Mouse (Mus musculus) limb, embryonic 12.5 days (tissue): ENCODE data around the gene Aen. TPM values are rescaled to one million over a fixed set of nuclear protein-coding genes. Genes with fewer than 3 reads are reported as not detected.

Experiments used
- ATAC-seq: fragments of 200-750 bp; cut with Nextera tagmentation; 2 replicates; pipeline ENCODE4 v1.8.0; 2017; ENCODE audit warnings: low read depth, moderate TSS enrichment; ENCODE audit not compliant: insufficient number of reproducible peaks, insufficient read depth, low FRiP score, low TSS enrichment
- H3K27ac ChIP-seq: fragments of 300-500 bp; sonication (generic); 2 replicates; pipeline ENCODE4 v1.5.1; 2016; ENCODE audit warnings: mild to moderate bottlenecking, moderate library complexity
- H3K27me3 ChIP-seq: fragments of 300-500 bp; sonication (generic); 2 replicates; pipeline ENCODE4 v1.6.1; 2016; ENCODE audit warnings: mild to moderate bottlenecking, moderate library complexity
- H3K36me3 ChIP-seq: fragments of 300-500 bp; sonication (generic); 2 replicates; pipeline ENCODE4 v1.6.1; 2016; ENCODE audit warnings: mild to moderate bottlenecking, moderate library complexity
- H3K4me1 ChIP-seq: fragments of 300-500 bp; sonication (generic); replicated peaks from 2 replicates; pipeline ENCODE4 v1.6.1; 2016
- H3K4me2 ChIP-seq: fragments of 300-500 bp; sonication (generic); 2 replicates; pipeline ENCODE4 v1.6.1; 2016; ENCODE audit warnings: mild to moderate bottlenecking, moderate library complexity
- H3K4me3 ChIP-seq: fragments of 300-500 bp; sonication (generic); replicated peaks from 2 replicates; pipeline ENCODE4 v1.5.1; 2016; ENCODE audit warnings: mild to moderate bottlenecking
- H3K9ac ChIP-seq: fragments of 300-500 bp; sonication (generic); replicated peaks from 2 replicates; pipeline ENCODE4 v1.6.1; 2016; ENCODE audit warnings: mild to moderate bottlenecking, moderate library complexity
- H3K9me3 ChIP-seq: fragments of 300-500 bp; sonication (generic); 2 replicates; pipeline ENCODE4 v1.6.1; 2016; ENCODE audit warnings: mild to moderate bottlenecking, moderate library complexity
- WGBS: fragments of 180-500 bp; shearing (Covaris S2); methylation state at CpG from one replicate; pipeline ENCODE4 v1.1.7; 2016; 5-methylcytosine and 5-hydroxymethylcytosine counted together
- polyA plus RNA-seq: library from polyadenylated mRNA; unstranded; fragments of >200 nt; fragmentation: Nextera tagmentation; extraction: Ambion mirVana; gene quantifications from 2 replicates; pipeline ENCODE4 v1.2.1, GENCODE M21; 2016

Gene Aen
- polyA plus RNA-seq: 36.4 and 38.5 TPM in 2 replicates

- Histone ChIP-seq H3K4me2 (peak within 1 kb of the TSS; percentile 88), H3K27me3 (no peaks in the 10 kb centered on the region), H3K36me3 (no peaks in the 10 kb centered on the region), H3K4me1 (peaks cover 16% of the 10 kb centered on the region), H3K9me3 (no peaks in the 10 kb centered on the region), H3K27ac (no peak within 1 kb of the TSS), H3K4me3 (peak within 1 kb of the TSS; percentile 91), H3K9ac (peak within 1 kb of the TSS; percentile 71)
- WGBS: under 1% methylated on average over 53 of the region's 53 CpGs
- ATAC-seq: peak; percentile 98
These were observed at the start of gene Aen for GRCm38 (mm10) chr7:78895653-78896333. Aen (plus strand) TSS chr7:78895854.

GRCm38 (mm10) chr7:78846066-78846716 lies 49.5 kb upstream of the Aen start:
- peak overlapping the region; percentile 82 for H3K4me3 ChIP-seq
- H3K9ac ChIP-seq: peak overlapping the region; percentile 79
- no peaks in the 10 kb centered on the region for H3K27me3 ChIP-seq
- no peak for ATAC-seq
- peaks cover 30% of the 10 kb centered on the region for H3K36me3 ChIP-seq
- no peaks in the 10 kb centered on the region for H3K9me3 ChIP-seq
- 41% methylated on average over 12 of the region's 12 CpGs for WGBS
- H3K4me1 ChIP-seq: peaks cover 6% of the 10 kb centered on the region; the same call in 1 of the 2 replicates
- H3K27ac ChIP-seq: peak overlapping the region; percentile 62; the same call in 1 of the 2 replicates
- peak overlapping the region; percentile 64 for H3K4me2 ChIP-seq

- Histone ChIP-seq H3K4me3 (peak within 1 kb of the TSS; percentile 82), H3K9me3 (no peaks in the 10 kb centered on the region), H3K36me3 (peaks cover 24% of the 10 kb centered on the region), H3K4me1 (peaks cover 6% of the 10 kb centered on the region; the same call in 1 of the 2 replicates), H3K27me3 (no peaks in the 10 kb centered on the region), H3K27ac (peak within 1 kb of the TSS; percentile 62; the same call in 1 of the 2 replicates), H3K9ac (peak within 1 kb of the TSS; percentile 79), H3K4me2 (peak within 1 kb of the TSS; percentile 64)
- under 1% methylated on average over 54 of the region's 54 CpGs for WGBS
- peak; percentile 89 for ATAC-seq
These were observed 48.8 kb upstream of the Aen start, which contains the start of gene Det1 for GRCm38 (mm10) chr7:78846737-78847434. Det1 (minus strand) TSS chr7:78847263.

GRCm38 (mm10) chr7:78854051-78854450 lies 41.6 kb upstream of the Aen start:
- H3K36me3 ChIP-seq: no peaks in the 10 kb centered on the region
- H3K9ac ChIP-seq: no peak overlapping the region
- no peaks in the 10 kb centered on the region for H3K9me3 ChIP-seq
- no peaks in the 10 kb centered on the region for H3K4me1 ChIP-seq
- WGBS: 76% methylated on average over 4 of the region's 4 CpGs
- no peak for ATAC-seq
- H3K4me2 ChIP-seq: no peak overlapping the region
- H3K4me3 ChIP-seq: no peak overlapping the region
- peaks cover 4% of the 10 kb centered on the region; the same call in 1 of the 2 replicates for H3K27me3 ChIP-seq
- H3K27ac ChIP-seq: no peak overlapping the region

GRCm38 (mm10) chr7:78855044-78855655 lies 40.5 kb upstream of the Aen start:
- Histone ChIP-seq H3K9ac (no peak overlapping the region), H3K9me3 (no peaks in the 10 kb centered on the region), H3K4me3 (no peak overlapping the region), H3K4me1 (no peaks in the 10 kb centered on the region), H3K27me3 (peaks cover 4% of the 10 kb centered on the region; the same call in 1 of the 2 replicates), H3K4me2 (no peak overlapping the region), H3K36me3 (no peaks in the 10 kb centered on the region), H3K27ac (no peak overlapping the region)
- no peak for ATAC-seq
- WGBS: 59% methylated on average over 5 of the region's 5 CpGs

GRCm38 (mm10) chr7:78863796-78864445 lies 31.7 kb upstream of the Aen start:
- Histone ChIP-seq H3K4me1 (no peaks in the 10 kb centered on the region), H3K9ac (no peak overlapping the region), H3K4me2 (no peak overlapping the region), H3K27ac (no peak overlapping the region), H3K36me3 (no peaks in the 10 kb centered on the region), H3K4me3 (no peak overlapping the region), H3K9me3 (no peaks in the 10 kb centered on the region), H3K27me3 (no peaks in the 10 kb centered on the region)
- ATAC-seq: no peak
- 63% methylated on average over 7 of the region's 7 CpGs for WGBS

- ATAC-seq: no peak
- Histone ChIP-seq H3K9me3 (no peaks in the 10 kb centered on the region), H3K27me3 (no peaks in the 10 kb centered on the region)
These were observed 31.2 kb upstream of the Aen start for GRCm38 (mm10) chr7:78864446-78864802.

GRCm38 (mm10) chr7:78865212-78865949 lies 30.3 kb upstream of the Aen start:
- H3K4me1 ChIP-seq: no peaks in the 10 kb centered on the region
- no peak overlapping the region for H3K9ac ChIP-seq
- no peak overlapping the region for H3K4me2 ChIP-seq
- H3K9me3 ChIP-seq: no peaks in the 10 kb centered on the region
- no peaks in the 10 kb centered on the region for H3K27me3 ChIP-seq
- no peaks in the 10 kb centered on the region for H3K36me3 ChIP-seq
- no peak overlapping the region for H3K4me3 ChIP-seq
- no peak overlapping the region for H3K27ac ChIP-seq
- 51% methylated on average over 12 of the region's 12 CpGs for WGBS
- no peak for ATAC-seq

More at GRCm38 (mm10) chr7:78864446-78864802, 31.2 kb upstream of the Aen start:
- Histone ChIP-seq H3K4me3 (no peak overlapping the region), H3K36me3 (no peaks in the 10 kb centered on the region), H3K4me2 (no peak overlapping the region), H3K9ac (no peak overlapping the region), H3K27ac (no peak overlapping the region), H3K4me1 (no peaks in the 10 kb centered on the region)
- 57% methylated on average over 4 of the region's 4 CpGs for WGBS

- H3K27ac ChIP-seq: no peak overlapping the region
- WGBS: 76% methylated on average over 5 of the region's 5 CpGs
- ATAC-seq: no peak
- no peak overlapping the region for H3K4me3 ChIP-seq
- H3K4me2 ChIP-seq: no peak overlapping the region
- no peaks in the 10 kb centered on the region for H3K4me1 ChIP-seq
- H3K9me3 ChIP-seq: no peaks in the 10 kb centered on the region
- H3K36me3 ChIP-seq: no peaks in the 10 kb centered on the region
- no peaks in the 10 kb centered on the region for H3K27me3 ChIP-seq
- H3K9ac ChIP-seq: no peak overlapping the region
These were observed 26.9 kb upstream of the Aen start for GRCm38 (mm10) chr7:78868731-78869130.

- Histone ChIP-seq H3K9me3 (no peaks in the 10 kb centered on the region), H3K4me2 (no peak overlapping the region), H3K36me3 (no peaks in the 10 kb centered on the region), H3K9ac (no peak overlapping the region), H3K4me1 (no peaks in the 10 kb centered on the region), H3K27me3 (no peaks in the 10 kb centered on the region), H3K4me3 (no peak overlapping the region), H3K27ac (no peak overlapping the region)
- no peak for ATAC-seq
- WGBS: 80% methylated on average over 6 of the region's 6 CpGs
These were observed 23.3 kb upstream of the Aen start for GRCm38 (mm10) chr7:78872366-78872765.
